Mouse (Mus musculus) bone marrow macrophage, adult 2 months (primary cell): Measurements from ENCODE around the gene Pth.

Source experiments
- CTCF ChIP-seq: IDR thresholded peaks from 2 replicates; pipeline ENCODE4 v1.5.1; 2012; ENCODE audit warnings: low read depth, mild to moderate bottlenecking, low read length, moderate library complexity
- POLR2A ChIP-seq: IDR thresholded peaks from 2 replicates; pipeline ENCODE4 v1.6.1; 2012; ENCODE audit warnings: mild to moderate bottlenecking, low read depth, low read length, borderline replicate concordance

GRCm38 (mm10) chr7:113408712-113409111 lies 20.3 kb upstream of the Pth start:
- TF ChIP-seq CTCF = 0 out of 2 replicates have a peak, but pooled peaks have one; percentile 19
- no peak for TF ChIP-seq POLR2A
